Mouse (Mus musculus) hindbrain, embryonic 15.5 days (tissue): ENCODE data around the gene Ankrd33b. TPM values are rescaled to one million over a fixed set of nuclear protein-coding genes. Genes with fewer than 3 reads are reported as not detected.

Source experiments
- ATAC-seq: fragments of 200-750 bp; cut with Nextera tagmentation; 2 replicates; pipeline ENCODE4 v1.8.0; 2017; ENCODE audit warnings: low read depth, moderate number of reproducible peaks, moderate TSS enrichment; ENCODE audit not compliant: low FRiP score
- H3K27ac ChIP-seq: fragments of 300-500 bp; sonication (generic); replicated peaks from 2 replicates; pipeline ENCODE4 v1.5.1; 2015; ENCODE audit warnings: mild to moderate bottlenecking, inconsistent platforms
- H3K27me3 ChIP-seq: fragments of 300-500 bp; sonication (generic); 2 replicates; pipeline ENCODE4 v1.6.1; 2015; ENCODE audit warnings: control low read depth, inconsistent platforms
- H3K36me3 ChIP-seq: fragments of 300-500 bp; sonication (generic); 2 replicates; pipeline ENCODE4 v1.6.1; 2015; ENCODE audit warnings: control low read depth, inconsistent platforms
- H3K4me1 ChIP-seq: fragments of 300-500 bp; sonication (generic); replicated peaks from 2 replicates; pipeline ENCODE4 v1.6.1; 2015; ENCODE audit warnings: control low read depth, inconsistent platforms
- H3K4me2 ChIP-seq: fragments of 300-500 bp; sonication (generic); 2 replicates; pipeline ENCODE4 v1.6.1; 2015; ENCODE audit warnings: moderate library complexity, mild to moderate bottlenecking, inconsistent platforms
- H3K4me3 ChIP-seq: fragments of 300-500 bp; sonication (generic); 2 replicates; pipeline ENCODE4 v1.5.1; 2015; ENCODE audit warnings: mild to moderate bottlenecking, inconsistent platforms
- H3K9ac ChIP-seq: fragments of 300-500 bp; sonication (generic); 2 replicates; pipeline ENCODE4 v1.6.1; 2015; ENCODE audit warnings: inconsistent platforms
- H3K9me3 ChIP-seq: fragments of 300-500 bp; sonication (generic); 2 replicates; pipeline ENCODE4 v1.6.1; 2016; ENCODE audit warnings: control low read depth, inconsistent platforms
- WGBS: fragments of 180-500 bp; shearing (Covaris S2); methylation state at CpG from one replicate; pipeline ENCODE4 v1.1.7; 2015; 5-methylcytosine and 5-hydroxymethylcytosine counted together
- polyA plus RNA-seq: library from polyadenylated mRNA; unstranded; fragments of >200 nt; fragmentation: Nextera tagmentation; extraction: Ambion mirVana; gene quantifications from 2 replicates; pipeline ENCODE4 v1.2.1, GENCODE M21; 2015

The Ankrd33b gene
- polyA plus RNA-seq, 1 experiment from 2014 or later: 1.0 TPM

DNA sequence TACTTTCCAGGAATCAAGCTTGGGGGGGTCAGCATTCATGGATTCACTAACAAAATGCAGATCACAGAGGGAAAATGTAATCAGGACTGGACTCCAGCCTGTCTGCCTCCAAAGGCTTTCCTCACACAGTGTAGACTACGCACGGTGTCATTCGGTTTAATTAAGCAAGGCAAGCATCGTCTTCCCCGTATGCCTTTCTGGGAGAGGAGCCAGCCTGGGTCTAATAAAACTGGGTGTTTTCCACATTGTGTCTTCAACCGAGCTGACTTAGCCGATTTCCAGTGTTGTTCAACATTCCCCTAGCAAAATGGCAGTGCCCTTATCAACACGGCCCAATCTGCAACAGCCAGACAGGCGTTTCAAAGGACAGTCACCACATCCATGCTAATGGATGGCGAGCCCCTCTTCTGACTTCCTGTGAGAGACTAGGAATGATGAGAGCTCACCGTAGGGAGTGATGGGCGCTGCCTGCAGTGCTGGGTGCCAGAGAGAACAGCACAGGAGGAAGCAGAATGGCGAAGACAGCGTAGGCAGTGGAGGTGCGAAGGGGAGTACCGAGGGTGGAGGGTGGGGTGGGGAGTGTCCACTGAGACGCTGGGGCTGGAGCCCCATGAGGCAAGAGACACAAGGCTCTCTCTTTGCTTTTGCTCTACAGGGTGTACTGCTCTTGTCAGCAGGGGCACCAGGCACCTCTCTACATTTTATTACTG is 82.4 kb downstream of the Ankrd33b start:
- no peak overlapping the region for H3K27ac ChIP-seq
- peaks cover 8% of the 10 kb centered on the region; the same call in 1 of the 2 replicates for H3K4me1 ChIP-seq
- 67% methylated on average over 17 of the region's 17 CpGs for WGBS
- no peak overlapping the region for H3K9ac ChIP-seq
- 0 out of 2 replicates have a peak, but pooled peaks have one; percentile 25 for ATAC-seq
- H3K4me3 ChIP-seq: no peak overlapping the region
- no peaks in the 10 kb centered on the region for H3K9me3 ChIP-seq
- no peak overlapping the region for H3K4me2 ChIP-seq
- H3K36me3 ChIP-seq: no peaks in the 10 kb centered on the region
- no peaks in the 10 kb centered on the region for H3K27me3 ChIP-seq

DNA sequence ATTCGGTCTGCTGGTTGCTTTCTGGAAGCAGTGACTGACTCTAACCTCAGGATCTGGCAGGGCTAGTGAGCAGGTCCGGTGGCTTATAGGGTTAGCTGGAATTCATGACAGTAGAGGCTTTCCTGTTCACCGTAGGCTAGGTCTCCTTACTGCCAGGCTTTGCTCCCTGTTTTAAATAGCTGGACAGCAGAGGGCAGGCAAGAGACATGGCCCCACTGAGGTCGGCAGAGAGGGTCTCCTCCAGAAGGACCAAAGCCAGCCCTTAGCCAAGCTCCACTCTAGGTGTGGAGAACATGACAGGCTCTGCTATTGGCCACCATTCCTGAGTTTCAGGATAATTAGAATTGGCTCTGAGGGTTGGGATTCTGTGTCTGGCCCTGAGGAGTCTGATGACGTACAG is 83.4 kb downstream of the Ankrd33b start:
- H3K9me3 ChIP-seq: no peaks in the 10 kb centered on the region
- 74% methylated on average over 5 of the region's 5 CpGs for WGBS
- H3K4me1 ChIP-seq: peaks cover 9% of the 10 kb centered on the region; the same call in 1 of the 2 replicates
- no peaks in the 10 kb centered on the region for H3K36me3 ChIP-seq
- no peak overlapping the region for H3K27ac ChIP-seq
- ATAC-seq: no peak
- no peak overlapping the region for H3K4me2 ChIP-seq
- no peak overlapping the region for H3K4me3 ChIP-seq
- H3K9ac ChIP-seq: no peak overlapping the region
- H3K27me3 ChIP-seq: no peaks in the 10 kb centered on the region

DNA sequence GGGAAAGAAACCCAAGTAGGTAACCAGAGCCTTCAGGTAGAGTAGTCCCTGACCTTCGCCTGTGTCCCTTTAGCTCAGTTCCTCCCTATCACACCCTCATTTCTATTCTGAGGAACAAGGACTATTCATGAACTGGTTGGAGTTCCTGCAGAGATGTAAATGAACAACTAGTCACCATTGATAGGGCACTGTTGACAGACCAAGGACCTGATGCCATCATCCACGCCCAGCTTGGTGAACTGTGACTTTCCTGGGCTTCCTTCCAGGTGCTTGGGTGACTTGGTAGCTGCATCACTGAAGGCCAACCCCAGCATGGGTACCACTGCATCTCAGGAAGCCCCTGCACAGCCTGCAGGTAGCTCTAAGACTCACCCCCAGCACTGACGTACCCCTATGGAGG is 85.2 kb downstream of the Ankrd33b start:
- H3K4me3 ChIP-seq: no peak overlapping the region
- H3K4me2 ChIP-seq: no peak overlapping the region
- H3K27ac ChIP-seq: no peak overlapping the region
- H3K27me3 ChIP-seq: no peaks in the 10 kb centered on the region
- WGBS: 89% methylated on average over 3 of the region's 3 CpGs
- ATAC-seq: no peak
- no peaks in the 10 kb centered on the region for H3K9me3 ChIP-seq
- H3K9ac ChIP-seq: no peak overlapping the region
- H3K4me1 ChIP-seq: peaks cover 16% of the 10 kb centered on the region; the same call in 1 of the 2 replicates
- H3K36me3 ChIP-seq: no peaks in the 10 kb centered on the region

DNA sequence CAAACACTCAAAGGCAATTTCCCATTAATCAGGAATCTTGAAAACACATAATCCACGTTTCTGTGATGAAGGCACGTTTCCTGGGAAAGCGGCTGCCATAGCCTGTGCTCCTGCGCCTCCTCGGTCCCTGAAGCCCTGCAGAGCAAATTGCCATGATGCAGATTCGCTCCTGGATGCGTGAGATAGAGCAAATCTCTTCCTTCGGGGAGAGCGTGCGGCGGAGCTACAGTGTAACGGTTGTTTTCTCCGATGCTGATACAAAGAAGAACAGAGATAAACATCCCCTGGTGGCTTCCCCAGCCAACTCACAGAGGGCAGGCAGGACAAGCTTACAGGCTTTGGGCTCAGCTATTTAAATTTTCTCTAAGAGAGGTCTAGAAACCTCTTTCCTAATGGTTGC is 85.7 kb downstream of the Ankrd33b start:
- peaks cover 16% of the 10 kb centered on the region; the same call in 1 of the 2 replicates for H3K4me1 ChIP-seq
- H3K27ac ChIP-seq: no peak overlapping the region
- H3K9ac ChIP-seq: no peak overlapping the region
- WGBS: 49% methylated on average over 13 of the region's 13 CpGs
- ATAC-seq: no peak
- H3K27me3 ChIP-seq: no peaks in the 10 kb centered on the region
- no peaks in the 10 kb centered on the region for H3K36me3 ChIP-seq
- no peak overlapping the region for H3K4me3 ChIP-seq
- peak overlapping the region; percentile 5 for H3K4me2 ChIP-seq
- no peaks in the 10 kb centered on the region for H3K9me3 ChIP-seq

DNA sequence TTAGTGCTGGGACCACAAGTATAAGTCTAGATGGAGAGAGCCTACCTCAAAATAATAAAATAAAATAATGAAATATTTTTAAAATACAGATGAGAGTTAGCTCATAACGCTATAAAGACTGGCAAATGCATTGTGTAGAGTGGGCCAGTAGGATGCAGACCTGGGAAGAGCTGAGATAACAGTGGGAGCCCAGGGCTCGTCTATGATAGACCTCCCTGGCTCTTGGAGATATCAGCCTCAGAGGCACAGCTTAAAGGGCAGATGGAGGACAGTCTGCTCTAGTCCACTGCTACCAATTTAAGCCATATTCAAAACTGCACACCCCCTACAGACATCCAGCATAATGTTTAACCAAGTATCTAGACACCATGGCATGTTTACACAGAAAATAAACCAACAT is 86.8 kb downstream of the Ankrd33b start:
- Histone ChIP-seq H3K4me2 (no peak overlapping the region), H3K4me1 (peaks cover 16% of the 10 kb centered on the region; the same call in 1 of the 2 replicates), H3K9me3 (no peaks in the 10 kb centered on the region), H3K27ac (no peak overlapping the region), H3K27me3 (no peaks in the 10 kb centered on the region), H3K9ac (no peak overlapping the region), H3K36me3 (no peaks in the 10 kb centered on the region), H3K4me3 (no peak overlapping the region)
- 85% methylated on average over 2 of the region's 2 CpGs for WGBS
- no peak for ATAC-seq

DNA sequence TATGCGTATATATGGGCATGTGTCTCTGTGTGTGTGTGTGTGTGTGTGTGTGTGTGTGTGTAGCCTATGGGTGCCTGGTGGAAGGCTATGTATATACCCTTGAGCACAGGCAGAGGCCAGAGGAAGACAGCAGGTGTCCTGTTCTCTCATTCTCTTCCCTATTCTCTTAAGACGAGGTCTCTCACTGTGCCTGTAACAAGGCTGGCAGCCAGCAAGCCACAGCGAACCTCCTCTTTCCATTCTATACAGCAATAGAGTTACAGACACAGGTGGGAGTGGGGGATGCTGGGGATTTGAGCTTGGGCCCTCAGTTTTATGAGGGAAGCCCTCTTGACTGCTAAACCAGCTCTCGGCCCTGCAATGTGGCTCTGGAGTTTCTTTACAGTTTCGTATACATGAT is 87.5 kb downstream of the Ankrd33b start:
- Histone ChIP-seq H3K27ac (no peak overlapping the region), H3K4me3 (no peak overlapping the region), H3K9ac (no peak overlapping the region), H3K36me3 (no peaks in the 10 kb centered on the region), H3K27me3 (no peaks in the 10 kb centered on the region), H3K4me2 (no peak overlapping the region), H3K9me3 (no peaks in the 10 kb centered on the region), H3K4me1 (peaks cover 16% of the 10 kb centered on the region; the same call in 1 of the 2 replicates)
- WGBS: 74% methylated on average over 5 of the region's 5 CpGs
- ATAC-seq: no peak

DNA sequence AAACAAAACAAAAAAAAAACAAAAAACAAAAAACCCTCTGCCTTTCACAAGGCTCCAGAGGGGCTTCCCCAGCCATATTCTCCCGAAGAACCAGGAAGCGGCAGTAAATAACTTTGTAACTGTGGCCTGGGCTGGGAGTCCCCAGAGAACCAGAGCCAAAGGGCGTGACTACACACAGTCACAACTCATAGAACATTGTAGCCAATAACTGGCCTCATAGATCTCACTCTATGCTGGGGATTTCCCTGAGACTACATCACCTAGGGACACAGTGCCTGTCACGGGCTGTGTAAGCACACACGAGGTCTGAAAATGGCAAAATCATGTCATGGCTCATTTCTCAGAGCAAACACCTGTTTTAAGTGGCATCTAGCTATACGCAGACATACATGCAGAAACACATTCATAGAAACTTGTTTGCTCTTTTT is 87.9 kb downstream of the Ankrd33b start:
- H3K9me3 ChIP-seq: no peaks in the 10 kb centered on the region
- H3K9ac ChIP-seq: no peak overlapping the region
- no peak overlapping the region for H3K4me2 ChIP-seq
- no peak overlapping the region for H3K27ac ChIP-seq
- no peaks in the 10 kb centered on the region for H3K27me3 ChIP-seq
- 72% methylated on average over 6 of the region's 6 CpGs for WGBS
- H3K4me3 ChIP-seq: no peak overlapping the region
- no peak for ATAC-seq
- peaks cover 16% of the 10 kb centered on the region; the same call in 1 of the 2 replicates for H3K4me1 ChIP-seq
- H3K36me3 ChIP-seq: no peaks in the 10 kb centered on the region

DNA sequence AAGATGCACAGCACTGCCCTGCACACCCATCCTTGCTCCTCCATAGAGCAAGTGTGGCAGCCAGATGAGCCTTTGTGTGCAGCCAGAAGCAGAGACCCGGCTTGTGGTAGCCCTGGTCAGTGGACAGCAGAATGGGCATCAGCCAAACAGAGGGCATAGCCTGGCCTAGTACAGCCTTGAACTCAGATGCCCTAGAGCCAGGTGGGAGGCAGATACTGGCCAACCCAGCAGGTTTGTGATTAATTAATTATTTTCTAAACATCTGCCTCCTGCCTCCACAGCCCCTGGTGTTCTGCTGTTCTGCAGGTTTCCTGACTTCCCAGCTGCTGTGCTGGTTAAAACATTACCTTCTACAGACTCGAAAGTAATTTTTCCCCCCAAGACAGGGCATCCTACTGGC is 88.4 kb downstream of the Ankrd33b start:
- Histone ChIP-seq H3K9ac (no peak overlapping the region), H3K27ac (no peak overlapping the region), H3K27me3 (no peaks in the 10 kb centered on the region), H3K4me2 (no peak overlapping the region), H3K36me3 (no peaks in the 10 kb centered on the region), H3K4me3 (no peak overlapping the region), H3K4me1 (peaks cover 16% of the 10 kb centered on the region; the same call in 1 of the 2 replicates), H3K9me3 (no peaks in the 10 kb centered on the region)
- WGBS: 68% methylated on average over 2 of the region's 2 CpGs
- ATAC-seq: no peak

DNA sequence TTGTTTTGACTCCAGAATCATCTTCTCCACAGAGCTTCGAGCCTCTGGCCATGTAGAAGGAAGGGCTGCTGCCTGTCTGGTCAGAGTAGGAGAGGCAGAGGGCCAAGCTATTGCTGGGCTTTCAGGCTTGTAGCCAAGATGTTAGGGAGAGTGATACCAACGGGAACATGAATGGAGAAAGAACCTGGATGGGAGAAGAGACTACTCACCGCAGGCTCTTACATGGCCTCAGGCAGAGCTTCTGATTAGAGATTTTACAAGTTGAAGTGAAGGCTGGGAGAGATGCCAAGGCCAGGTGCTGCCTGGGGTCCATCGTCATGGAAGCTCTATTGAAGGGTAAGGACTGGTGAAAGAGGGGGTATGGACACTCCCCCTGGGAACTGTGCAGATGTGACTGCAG is 89.4 kb downstream of the Ankrd33b start:
- 49% methylated on average over 4 of the region's 4 CpGs for WGBS
- Histone ChIP-seq H3K9ac (no peak overlapping the region), H3K36me3 (no peaks in the 10 kb centered on the region), H3K4me1 (peaks cover 16% of the 10 kb centered on the region; the same call in 1 of the 2 replicates), H3K4me3 (no peak overlapping the region), H3K9me3 (no peaks in the 10 kb centered on the region), H3K4me2 (no peak overlapping the region), H3K27ac (no peak overlapping the region), H3K27me3 (no peaks in the 10 kb centered on the region)
- no peak for ATAC-seq

DNA sequence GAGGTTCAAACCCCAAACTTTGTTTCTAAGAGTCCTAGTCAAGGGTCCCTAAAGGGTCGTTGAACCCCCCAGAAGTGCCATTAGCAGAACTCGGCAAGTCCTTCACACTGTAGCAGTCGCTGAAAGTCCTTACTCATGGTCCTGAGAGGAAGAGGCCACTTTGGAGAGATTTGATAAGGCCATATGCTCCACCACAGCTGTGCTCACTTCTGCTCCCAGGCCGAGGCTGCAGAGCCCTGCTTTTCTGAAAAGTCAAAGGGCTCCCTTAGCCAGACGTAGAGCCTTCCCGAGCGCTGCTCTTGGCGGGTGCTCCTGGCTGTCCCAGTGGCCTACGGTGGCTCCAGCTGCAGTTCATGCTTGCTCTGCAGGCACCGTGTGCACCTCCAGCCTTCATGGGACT is 94.0 kb downstream of the Ankrd33b start:
- ATAC-seq: no peak
- Histone ChIP-seq H3K9me3 (no peaks in the 10 kb centered on the region), H3K27me3 (no peaks in the 10 kb centered on the region), H3K4me2 (no peak overlapping the region), H3K36me3 (no peaks in the 10 kb centered on the region), H3K4me3 (no peak overlapping the region), H3K27ac (no peak overlapping the region), H3K4me1 (0 out of 2 replicates have a peak, but pooled peaks cover 4% of the 10 kb centered on the region), H3K9ac (no peak overlapping the region)
- 84% methylated on average over 10 of the region's 10 CpGs for WGBS

DNA sequence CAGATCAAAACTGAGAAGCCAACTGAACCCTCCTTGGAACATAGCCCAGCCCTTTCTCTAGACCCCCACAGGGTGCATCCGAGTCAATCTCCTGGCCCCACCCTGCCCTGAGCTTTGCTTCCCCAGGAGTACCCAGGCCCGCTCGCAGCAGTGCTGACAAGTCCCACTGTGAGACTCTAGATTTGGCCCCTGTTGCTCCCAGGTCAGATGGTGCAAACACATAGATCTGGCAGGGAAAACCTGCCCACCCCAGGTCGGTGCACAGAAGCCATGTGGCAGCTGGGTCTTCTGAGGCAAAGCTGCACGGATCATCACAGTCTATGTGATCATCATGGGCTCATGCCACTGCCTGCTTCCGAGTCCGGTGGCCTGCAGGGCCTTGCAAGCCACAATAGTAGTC is 94.8 kb downstream of the Ankrd33b start:
- H3K36me3 ChIP-seq: no peaks in the 10 kb centered on the region
- no peak overlapping the region for H3K4me3 ChIP-seq
- H3K9ac ChIP-seq: no peak overlapping the region
- H3K4me1 ChIP-seq: no peaks in the 10 kb centered on the region
- no peaks in the 10 kb centered on the region for H3K9me3 ChIP-seq
- H3K27me3 ChIP-seq: no peaks in the 10 kb centered on the region
- peak; percentile 58; the same call in 1 of the 2 replicates for ATAC-seq
- 73% methylated on average over 7 of the region's 7 CpGs for WGBS
- H3K4me2 ChIP-seq: no peak overlapping the region
- no peak overlapping the region for H3K27ac ChIP-seq

DNA sequence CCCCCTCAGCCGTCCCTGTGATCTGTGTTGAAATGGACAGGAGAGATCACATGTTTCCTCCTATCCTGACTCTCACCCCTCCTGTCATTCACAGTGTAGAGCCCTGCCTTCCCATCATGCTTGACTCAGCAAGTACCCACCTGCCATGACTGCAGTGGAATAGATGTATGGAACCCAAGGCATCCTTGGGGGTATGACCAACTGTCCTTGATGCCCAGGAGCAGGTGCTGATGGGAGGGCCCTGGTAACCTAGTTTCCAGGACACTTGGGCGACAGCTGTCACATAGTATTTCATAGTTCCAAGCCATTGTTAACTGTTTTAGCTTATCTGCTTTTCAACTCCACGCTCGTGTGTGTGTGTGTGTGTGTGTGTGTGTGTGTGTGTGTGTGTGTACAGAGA is 98.0 kb downstream of the Ankrd33b start:
- Histone ChIP-seq H3K9me3 (no peaks in the 10 kb centered on the region), H3K4me2 (no peak overlapping the region), H3K27me3 (no peaks in the 10 kb centered on the region), H3K9ac (no peak overlapping the region), H3K4me3 (no peak overlapping the region), H3K27ac (no peak overlapping the region), H3K4me1 (no peaks in the 10 kb centered on the region), H3K36me3 (no peaks in the 10 kb centered on the region)
- 87% methylated on average over 4 of the region's 4 CpGs for WGBS
- ATAC-seq: no peak

DNA sequence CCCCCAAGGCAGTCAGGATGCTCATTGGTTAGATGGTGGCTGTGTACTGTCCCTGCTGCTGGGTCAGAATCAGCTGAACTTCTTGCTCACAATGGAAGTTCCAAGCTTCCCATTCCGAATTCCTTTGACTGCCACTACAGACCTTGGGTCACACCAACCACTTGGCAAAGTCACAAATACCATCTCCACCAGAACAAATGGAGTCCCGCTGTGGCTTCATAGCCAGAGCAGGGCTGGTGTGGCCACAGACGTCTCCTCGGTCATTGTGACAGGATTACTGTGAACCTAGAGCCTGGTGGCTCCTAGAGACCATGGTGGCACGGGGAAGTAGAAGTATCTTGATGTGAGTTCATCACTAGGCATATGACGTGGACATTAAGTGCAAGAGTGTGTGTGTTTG is 99.4 kb downstream of the Ankrd33b start:
- H3K9me3 ChIP-seq: no peaks in the 10 kb centered on the region
- H3K4me2 ChIP-seq: no peak overlapping the region
- ATAC-seq: no peak
- H3K36me3 ChIP-seq: no peaks in the 10 kb centered on the region
- H3K27ac ChIP-seq: no peak overlapping the region
- H3K27me3 ChIP-seq: no peaks in the 10 kb centered on the region
- no peaks in the 10 kb centered on the region for H3K4me1 ChIP-seq
- no peak overlapping the region for H3K4me3 ChIP-seq
- WGBS: 83% methylated on average over 6 of the region's 6 CpGs
- no peak overlapping the region for H3K9ac ChIP-seq
